Mouse (Mus musculus): ENCODE measurements around the gene Tfeb.

The Tfeb gene

DNA sequence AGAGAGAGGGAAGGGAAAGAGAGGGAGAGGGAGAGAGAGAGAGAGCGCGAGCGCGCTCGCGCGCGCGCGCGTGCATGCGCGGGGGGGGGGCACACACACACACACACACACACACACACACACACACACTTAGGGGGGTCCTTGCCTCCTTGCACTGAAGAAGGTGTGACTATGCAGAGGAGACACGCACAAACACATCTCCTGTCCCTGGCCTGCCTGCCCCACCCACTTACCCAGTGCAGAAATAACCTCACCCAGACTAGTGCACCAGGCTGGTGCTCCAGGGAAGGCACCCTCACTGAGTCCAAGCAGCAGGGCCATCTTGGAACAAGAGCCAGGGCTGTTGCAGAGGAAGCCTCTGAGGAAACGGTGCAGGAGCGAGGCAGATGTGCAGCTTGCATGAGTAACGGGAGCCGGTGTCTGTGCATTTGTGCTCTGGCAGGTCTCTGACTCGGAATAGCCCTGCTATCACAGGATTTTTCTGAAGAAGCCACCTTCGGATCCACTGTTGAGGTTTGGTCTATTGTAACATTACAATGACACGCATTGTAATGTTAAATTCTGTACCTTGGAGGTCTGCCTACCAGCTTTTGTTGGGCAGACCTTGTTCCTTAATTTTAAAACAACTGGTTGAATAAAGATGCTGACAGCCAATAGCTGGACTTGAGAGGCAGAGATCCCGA, 23.8 kb upstream of the Tfeb start:
- no peak for DNase-seq (ENCODE audit: low read depth, low spot score)

DNA sequence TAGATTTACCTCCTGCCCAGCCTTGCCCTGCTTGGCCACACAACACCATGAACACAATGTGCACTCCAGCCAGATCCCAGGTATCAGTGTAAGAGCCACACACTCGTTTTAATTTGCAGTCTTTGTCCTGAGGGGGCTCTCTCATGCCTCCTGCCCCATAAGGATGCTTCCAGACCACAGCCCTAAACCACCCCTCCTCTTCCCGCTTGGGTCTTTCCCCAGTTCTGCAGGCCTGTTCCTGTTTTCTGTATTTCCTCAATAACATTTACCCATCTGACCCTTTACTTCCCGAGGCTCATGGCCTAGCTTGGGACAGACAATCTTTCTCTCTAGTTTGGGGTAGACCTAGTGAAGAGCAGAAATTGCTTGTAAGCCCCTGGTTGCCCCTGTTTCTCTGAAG, 21.8 kb upstream of the Tfeb start:
- no peak for DNase-seq (ENCODE audit: low read depth, low spot score)

DNA sequence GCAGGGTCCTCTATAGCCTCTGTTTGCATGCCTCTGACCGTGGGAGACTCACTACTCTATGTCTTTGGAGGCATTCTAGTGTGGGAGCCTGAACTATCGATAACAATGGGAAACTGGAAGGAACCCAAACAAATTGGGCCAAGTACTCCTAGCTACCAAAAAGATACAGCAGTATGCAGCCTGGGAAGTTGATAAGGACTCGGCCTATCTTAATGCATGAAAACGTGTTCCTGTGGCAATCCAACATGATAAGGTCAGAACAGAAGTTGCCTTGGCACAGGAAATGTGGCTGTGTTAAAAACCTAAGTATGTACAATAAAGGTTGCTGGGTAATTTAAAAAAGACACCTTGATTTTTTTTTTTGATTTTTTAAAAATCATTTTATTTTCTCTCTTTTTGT, 15.6 kb upstream of the Tfeb start:
- no peak for DNase-seq (ENCODE audit: low read depth, low spot score)

DNA sequence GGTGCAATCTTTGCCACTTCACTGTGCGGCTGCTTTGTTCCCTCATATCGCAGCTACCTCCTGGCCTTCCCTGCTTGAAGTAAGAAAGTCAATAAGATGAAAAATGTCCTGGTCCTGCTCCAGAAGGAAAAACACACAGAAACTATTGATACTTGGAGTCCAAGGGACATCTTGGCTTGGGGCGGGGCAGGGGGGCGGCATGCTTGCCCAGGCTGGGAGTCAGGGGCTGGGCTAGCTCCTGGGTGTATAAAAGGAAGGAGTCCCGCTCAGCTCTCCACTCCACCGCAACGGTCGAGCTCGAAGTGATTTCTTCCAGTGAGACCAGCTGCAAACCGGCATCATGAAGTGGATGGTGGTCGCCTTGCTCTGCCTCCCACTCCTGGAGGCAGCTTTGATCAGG, 10.3 kb upstream of the Tfeb start, which contains the start of gene Pgc:
TSS of gene Pgc (plus strand) at position 277 of the 400 bp plus-strand sequence.
- DNase-seq (ENCODE audit: low read depth, low spot score), result no peak

DNA sequence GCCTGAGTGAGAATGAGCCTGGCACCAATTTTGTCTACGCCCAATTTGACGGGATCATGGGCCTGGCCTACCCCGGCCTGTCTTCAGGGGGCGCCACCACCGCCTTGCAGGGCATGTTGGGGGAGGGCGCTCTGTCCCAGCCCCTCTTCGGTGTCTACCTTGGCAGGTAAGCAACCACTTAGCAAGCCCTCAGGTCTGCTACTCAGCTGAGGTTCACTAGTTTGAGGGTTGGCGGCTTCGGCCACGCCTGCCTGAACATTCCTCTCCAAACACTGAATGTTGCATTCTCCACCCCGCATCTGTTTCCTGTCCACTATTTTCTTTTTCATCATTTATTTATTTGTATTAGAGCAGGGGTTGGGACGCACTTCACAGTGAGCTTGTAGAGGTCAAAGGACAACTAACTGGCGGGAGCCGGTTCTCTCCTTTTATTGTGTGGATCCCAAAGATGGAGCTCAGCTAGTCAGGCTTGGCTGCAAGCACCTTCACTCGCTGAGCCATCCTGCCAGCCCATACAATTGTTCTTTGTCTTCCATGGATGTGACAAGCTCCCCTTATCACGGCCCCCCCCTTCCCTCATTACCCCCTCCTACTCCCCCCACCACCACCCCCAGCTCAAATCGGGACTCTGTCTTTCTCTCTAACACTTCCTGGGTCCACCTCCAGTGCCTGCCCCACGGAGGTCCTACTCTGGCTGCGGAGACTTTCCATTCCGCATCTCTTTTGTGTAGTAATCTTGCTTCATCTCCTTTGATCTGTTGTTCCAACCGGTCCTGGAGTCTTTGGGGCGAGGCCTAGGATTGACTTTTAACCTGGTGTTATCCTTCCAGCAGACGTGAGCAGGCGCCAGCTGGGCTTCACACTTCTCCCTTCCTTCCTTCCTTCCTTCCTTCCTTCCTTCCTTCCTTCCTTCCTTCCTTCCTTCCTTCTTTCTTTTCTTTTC, 5.9 kb upstream of the Tfeb start:
- DNase-seq (ENCODE audit: low read depth, low spot score), result no peak

DNA sequence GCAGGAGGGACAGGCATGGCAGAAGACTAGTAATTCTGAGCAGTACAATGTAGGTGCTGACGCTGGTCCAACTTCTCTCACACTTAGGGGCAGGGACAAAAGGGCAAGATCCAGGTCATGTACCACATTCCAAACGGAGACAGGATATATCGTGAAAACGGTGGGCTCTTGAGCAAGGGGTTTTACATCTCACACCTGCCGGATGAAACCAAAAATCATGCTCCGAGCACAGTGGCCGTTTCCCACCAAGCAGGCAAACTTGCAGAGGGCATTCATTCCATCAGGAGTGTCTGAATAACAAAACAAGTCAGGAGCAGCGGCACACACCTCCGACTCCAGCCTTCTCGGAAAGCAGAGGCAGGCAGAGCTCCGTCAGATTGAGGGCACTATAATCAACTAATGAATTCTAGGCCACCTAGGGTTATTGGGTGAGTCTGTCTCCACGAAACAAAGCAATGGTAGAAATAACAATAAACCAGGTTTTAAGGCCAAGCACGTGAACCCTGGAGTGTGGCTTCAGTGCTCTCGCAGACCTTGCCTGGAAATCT, 1.2 kb upstream of the Tfeb start:
- no peak for DNase-seq (ENCODE audit: low read depth, low spot score)

DNA sequence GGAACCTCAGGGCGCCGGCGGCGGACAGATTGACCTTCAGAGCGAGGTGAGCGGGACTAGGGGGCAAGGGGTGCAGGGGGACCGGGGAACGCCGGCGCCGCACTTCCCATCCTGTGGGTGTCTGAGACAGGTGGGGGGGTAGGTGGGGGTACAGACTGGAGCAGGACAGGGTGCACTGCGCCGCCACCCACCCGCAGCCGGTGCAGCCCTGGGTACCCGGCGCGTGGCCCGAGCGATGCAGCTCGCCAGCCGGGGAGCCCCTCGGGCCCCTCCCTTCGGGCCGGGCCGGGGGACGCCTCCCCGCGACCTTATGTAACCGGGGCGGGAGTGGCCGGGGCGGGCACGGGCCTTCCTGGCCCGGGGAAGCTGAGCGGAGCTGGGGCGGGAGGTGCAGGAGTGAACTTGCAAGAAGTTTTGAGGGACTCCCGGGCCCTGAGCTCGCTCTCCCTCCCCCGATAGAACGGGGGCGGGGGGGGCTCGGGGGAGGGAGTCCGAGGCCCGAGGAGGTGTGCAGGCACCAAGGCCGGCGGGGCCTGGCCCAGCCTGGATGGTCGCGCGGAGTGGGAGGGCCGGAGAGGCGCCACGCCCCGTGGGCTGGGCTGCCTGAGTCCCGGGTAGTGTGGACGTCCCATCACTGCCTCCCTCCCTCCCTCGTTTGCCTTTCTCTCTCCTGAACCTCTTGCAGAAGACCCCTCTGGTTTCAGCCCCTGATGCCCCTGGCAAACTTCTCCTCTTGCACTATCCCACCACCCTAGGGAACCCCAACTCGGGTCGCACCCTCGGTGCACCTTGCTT, 638 bp downstream of the Tfeb start:
- DNase-seq (ENCODE audit: low read depth, low spot score), result no peak

DNA sequence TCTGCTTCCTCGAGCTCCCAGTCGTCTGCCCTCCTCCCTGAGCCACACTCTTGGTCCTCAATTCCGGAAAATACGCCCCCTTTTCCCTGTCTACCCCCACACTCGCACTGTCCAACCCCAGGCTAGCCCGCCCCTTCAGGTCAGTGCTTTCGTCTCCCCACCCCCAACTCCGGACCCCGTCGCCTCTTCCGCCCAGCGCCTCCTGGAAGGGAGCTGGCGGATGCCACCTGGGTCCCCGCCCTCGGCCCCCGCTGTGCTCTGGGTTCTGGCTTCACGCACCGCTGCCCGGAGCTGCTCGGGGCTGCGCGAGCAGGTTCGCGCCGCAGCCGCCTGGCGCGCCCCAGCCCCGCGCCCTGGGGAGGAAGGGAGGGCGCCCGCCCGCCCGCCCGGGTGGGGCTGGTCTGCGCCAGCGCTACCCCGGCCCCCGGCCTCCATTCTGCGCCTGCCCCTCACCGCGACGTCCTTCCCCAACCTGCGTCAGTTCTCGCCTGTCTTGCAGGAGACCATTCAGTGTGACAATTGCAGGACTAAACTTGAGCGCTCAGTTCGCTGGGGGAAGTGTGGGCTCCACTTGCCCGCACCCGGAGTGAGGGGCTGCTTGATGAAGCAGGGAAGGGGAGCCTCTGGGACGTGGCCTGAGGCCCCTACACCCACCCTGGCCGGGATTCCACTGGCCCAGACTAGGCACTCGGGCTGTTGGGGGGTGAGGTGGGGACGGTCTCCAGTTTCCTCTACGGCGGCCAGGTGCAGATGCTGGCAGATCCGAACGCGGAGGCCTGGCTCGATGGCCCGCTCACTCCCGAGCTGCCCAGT, 1.4 kb downstream of the Tfeb start:
- DNase-seq (ENCODE audit: low read depth, low spot score), result no peak

DNA sequence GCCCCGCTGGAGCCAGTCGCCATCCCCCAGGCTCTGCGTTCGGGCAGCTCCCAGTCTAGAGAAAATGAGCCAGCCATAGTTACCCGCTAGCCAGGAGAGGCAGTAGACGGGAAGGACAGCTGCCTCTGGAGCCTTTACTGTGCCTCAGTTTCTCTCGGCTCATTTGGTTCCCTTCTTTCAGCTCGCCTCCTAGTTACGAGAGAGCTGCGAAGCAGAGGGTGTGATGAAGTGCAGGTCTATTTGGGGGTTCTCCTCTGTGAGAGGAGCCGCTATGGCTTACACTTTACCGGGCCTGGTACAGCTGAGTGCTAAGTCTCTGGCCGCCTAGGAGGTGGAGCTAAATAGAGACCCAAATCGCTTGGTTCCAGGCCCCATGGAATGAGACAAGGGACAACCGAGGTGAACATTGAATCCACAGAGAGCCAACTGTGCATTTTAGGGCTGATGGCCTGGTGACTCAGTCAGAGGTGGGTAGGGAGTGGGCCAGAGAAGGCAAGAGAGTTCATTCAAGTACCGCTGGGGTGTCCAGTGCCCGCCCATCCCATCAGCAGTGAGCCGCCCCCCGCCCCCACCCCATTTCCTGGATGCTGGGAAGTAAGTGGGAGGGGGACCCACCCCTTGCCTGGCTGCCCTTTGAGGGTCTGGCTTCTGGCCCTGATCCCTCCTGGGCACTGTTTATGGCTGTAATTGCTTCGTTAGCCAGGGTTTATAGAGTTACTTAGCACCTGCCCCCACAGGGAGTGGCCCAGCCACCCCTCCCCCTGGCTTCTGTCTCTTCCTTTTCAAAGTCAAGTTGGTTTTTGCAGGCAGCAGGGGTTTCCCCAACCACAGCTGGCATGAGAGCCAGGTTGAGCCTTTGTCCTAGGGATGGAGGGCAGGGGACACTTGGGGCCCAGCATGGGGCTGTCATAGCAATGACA, 2.3 kb downstream of the Tfeb start:
- no peak for DNase-seq (ENCODE audit: low read depth, low spot score)

DNA sequence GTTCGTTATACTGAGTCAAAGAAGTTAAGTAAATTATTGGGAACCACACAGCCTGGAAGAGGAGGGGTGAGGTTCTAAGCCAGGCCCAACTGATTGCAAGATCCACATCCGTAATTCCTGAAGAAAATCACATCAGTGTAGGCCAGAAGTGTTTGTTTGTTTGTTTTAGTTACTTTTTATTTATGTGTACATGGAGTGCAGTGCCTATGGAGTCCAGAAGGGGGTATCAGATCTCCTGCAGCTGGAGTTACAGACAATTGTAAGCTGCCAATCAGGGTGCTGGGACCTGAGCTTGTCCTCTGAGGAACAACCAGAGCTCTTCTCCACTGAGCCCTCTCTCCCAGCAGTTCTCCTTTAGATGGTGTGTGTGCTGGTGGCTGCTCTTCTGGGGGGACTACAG, 3.4 kb downstream of the Tfeb start:
- DNase-seq (ENCODE audit: low read depth, low spot score), result no peak

DNA sequence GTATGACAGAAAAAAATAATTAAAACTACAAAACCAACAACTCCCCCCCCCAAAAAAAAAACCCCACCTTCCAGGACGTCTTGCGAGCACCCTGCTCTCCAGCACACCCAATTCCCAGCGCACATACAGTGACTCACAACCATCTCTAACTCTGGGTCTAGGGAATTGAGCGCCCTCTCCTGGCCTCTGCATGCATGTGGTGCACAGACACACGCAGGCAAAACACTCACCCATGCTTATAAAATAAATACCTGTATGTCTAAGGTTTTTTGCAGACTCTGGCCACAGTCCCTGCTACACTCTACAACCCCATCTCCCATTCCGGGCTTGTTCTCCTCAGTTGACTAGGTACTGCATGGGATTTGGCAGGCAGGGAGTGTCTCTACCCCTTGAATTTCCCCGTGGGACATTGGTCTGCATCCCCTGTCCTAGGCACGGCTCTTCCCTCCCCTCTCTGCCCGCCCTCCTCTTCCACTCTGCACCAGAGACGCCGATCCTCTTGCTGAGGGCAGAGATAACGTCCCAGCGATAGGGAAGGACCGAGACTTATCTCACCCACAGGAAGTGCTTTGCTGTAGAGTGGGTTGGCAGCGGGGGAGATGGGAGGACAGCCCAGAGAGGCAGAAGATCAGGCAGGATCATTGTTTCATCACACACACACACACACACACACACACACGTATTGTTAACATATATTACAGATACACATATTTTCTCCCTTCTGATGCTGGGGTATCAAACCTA, 6.3 kb downstream of the Tfeb start:
- DNase-seq (ENCODE audit: low read depth, low spot score), result no peak

DNA sequence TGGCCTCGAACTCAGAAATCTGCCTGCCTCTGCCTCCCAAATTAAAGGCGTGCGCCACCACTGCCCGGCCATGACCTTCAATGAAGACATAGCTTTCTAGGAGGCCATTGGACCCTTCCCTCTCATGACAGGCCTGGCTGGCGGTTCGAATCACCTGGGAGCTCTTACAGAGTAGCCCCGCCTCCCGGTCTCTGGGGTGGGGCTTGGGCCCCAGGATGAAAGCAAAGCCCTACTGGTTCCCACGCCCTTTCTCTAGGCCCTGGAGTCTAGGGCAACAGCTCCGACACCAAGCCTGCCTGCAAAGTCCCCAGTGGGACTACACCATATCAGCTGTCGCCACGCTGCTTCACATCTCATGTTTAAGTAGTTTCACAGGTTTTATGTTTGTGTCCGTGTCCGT, 7.3 kb downstream of the Tfeb start:
- DNase-seq (ENCODE audit: low read depth, low spot score), result no peak

DNA sequence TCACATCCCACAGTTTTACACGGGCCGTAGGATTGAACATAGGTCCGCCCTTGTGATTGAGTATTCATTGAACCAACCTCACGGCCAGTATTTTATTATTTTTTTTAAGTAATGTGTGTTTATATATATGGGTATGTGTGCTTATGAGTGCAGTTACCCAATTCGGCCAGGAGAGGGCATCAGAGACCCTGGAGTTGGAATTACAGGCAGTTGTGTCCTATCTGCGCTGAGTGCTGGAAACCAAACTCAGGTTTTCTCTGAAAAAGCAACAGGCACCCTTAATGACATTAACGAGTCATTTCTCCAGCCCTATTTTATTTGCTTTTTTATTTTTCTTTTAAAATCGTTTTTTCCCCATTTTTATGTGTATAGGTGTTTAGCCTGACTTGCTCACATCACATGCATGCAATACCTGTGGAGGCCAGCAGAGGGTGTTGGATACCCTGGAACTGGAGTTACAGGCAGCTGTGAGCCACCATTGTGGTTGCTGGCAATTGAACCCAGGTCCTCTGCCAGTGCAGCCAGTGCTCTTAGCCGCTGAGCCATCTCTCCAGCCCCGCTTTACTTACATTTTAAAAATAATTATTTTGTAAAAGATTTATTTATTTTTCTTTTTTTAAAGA, 8.0 kb downstream of the Tfeb start:
- no peak for DNase-seq (ENCODE audit: low read depth, low spot score)

DNA sequence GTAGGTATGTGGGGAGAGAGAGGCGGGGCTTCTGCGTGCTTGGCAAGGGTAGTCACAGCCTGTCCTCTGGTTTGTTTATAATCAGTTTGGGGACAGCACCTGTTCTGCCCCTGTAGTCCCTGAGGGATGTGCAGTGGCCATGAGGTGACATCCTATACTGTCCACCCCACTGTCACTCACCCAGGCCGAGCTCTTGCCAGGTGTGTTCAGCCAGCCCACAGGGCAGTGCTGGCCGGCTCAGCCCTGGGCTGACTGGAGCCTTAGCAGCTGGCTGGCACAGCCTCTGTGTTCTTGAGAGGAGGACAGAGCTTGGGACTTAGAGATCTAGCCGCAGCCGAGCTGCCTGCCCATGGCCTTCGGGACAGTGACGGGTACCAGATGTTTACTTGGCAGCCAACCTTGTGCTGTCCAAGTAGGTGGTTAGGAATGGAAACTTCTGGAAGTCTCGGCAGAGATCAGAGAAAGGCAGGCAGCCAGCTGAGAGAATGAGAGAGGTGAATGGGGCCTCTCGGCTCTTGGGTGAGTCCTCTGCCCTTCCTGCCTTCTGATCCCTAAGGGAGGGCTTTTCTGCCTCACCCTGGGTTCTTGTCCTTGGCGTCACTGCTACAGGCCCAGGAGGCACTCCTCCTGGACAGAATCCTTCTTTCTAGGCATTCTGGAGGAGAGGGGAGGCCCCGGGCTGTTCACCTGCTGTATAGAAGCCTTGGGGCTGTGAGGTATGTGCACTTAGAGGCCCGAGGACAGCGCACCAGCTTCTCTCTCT, 12.1 kb downstream of the Tfeb start:
- DNase-seq (ENCODE audit: low read depth, low spot score), result no peak

DNA sequence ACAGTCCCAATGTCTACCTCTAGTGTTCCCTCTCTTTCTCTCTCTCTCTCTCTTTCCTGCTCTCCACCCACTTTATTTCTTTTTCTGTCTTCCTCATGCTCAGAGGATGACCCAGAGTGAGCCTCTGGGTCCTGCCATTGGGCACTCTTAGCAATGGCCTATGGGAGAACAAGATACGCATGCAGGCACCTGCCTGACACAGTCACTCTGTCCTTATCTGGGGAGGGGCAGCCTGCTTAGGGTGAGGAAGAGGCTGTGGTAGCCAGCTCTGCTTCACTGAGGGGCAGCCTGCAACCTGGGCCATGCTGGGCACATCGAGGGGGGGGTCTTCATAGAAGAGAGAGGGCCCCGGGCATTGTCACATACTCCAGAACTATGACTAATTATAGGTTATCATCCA, 12.8 kb downstream of the Tfeb start:
- DNase-seq (ENCODE audit: low read depth, low spot score), result no peak

DNA sequence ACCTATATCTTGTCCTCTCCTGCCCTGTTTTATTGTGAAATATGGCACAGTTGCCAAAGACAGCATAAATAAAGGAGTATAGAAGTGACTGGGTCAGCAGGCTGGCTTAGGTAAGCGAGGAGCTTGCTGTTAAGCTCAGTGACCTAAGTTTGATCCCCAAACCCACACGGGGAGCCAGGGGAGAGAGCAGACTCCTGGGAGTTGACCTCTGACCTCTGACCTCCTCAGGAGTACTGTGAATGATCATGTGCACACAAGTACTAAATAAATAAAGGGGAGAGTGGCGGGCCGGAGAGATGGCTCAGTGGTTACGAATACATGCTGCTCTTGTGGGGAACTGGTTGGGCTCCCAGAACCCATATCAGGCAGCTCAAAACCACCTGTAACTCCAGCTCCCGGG, 13.3 kb downstream of the Tfeb start:
- DNase-seq (ENCODE audit: low read depth, low spot score), result no peak

DNA sequence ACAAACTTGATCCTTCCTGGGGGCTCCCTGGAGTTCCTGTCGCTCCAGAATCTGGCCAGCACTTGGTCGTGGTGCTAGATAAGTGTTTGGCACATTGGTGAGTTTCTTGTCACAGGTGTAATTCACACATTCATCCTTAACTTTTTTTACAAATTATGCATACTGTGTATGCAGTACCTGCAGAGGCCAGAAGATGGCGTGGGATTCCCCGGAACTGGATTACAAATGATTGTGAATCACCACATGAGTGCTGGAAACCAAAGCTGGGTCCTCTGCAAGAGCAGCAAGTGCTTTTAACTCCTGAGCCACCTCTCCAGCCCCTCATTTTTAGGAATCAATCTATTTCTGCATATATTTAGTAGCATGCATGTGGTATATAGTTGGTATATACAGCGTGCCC, 15.0 kb downstream of the Tfeb start:
- DNase-seq (ENCODE audit: low read depth, low spot score), result no peak

DNA sequence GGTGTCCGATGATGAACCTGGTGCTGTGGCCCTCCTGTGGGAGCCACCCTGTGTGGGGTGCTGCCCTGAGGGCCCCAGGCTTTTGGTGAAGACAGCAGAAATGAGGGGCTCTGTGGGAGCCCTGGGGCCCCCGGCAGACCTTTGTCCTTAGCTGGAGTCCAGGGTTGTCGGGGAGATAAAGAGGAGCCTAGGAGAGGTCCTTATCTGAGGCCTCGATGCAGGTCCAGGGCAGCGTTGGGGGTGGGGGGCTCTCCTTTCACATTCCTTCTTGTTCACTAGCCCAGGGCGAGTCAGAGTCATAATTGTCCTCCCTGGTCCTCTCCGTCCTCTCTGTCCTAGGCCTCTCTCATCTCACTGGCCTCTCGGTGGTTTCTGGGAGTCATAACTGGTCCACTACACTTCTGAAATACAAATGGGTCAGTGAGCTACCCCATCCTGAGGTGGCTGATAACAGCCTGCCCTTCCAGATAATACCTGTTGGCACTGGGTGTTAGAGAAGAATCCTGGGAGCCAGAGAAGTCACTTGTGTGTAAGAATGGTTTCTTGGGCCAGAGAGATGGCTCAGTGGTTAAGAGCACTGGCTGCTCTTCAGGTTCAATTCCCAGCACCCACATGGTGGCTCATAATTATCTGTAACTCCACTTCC, 16.4 kb downstream of the Tfeb start:
- DNase-seq (ENCODE audit: low read depth, low spot score), result no peak

All from retina, adult 2 months (tissue).